Mouse (Mus musculus) stomach, postnatal 0 days (tissue): ENCODE results near the gene Usp2.

Source experiments
- CTCF ChIP-seq: IDR thresholded peaks from 2 replicates; pipeline ENCODE4 v1.5.1; 2016; ENCODE audit warnings: antibody characterized with exemption, low read depth, mild to moderate bottlenecking, moderate library complexity
- EP300 ChIP-seq: optimal IDR thresholded peaks from 2 replicates; pipeline ENCODE3; 2016; ENCODE audit warnings: antibody characterized with exemption

GRCm38 (mm10) chr9:44141951-44142350 lies 75.1 kb downstream of the Usp2 start:
- TF ChIP-seq EP300 = no peak
- no peak for TF ChIP-seq CTCF
